Mouse (Mus musculus) midbrain, embryonic 13.5 days (tissue): ENCODE data around the gene Plekhg5. TPM values are rescaled to one million over a fixed set of nuclear protein-coding genes. Genes with fewer than 3 reads are reported as not detected.

Experiments used
- ATAC-seq: fragments of 200-750 bp; cut with Nextera tagmentation; 2 replicates; pipeline ENCODE4 v1.8.0; 2017; ENCODE audit warnings: mild to moderate bottlenecking, moderate TSS enrichment, moderate library complexity
- H3K27ac ChIP-seq: fragments of 300-500 bp; sonication (generic); 2 replicates; pipeline ENCODE4 v1.5.1; 2015; ENCODE audit warnings: inconsistent platforms, mild to moderate bottlenecking, moderate library complexity
- H3K27me3 ChIP-seq: fragments of 300-500 bp; sonication (generic); 2 replicates; pipeline ENCODE4 v1.6.1; 2015; ENCODE audit warnings: mild to moderate bottlenecking, inconsistent platforms
- H3K36me3 ChIP-seq: fragments of 300-500 bp; sonication (generic); 2 replicates; pipeline ENCODE4 v1.6.1; 2015; ENCODE audit warnings: mild to moderate bottlenecking, inconsistent platforms
- H3K4me1 ChIP-seq: fragments of 300-500 bp; sonication (generic); replicated peaks from 2 replicates; pipeline ENCODE4 v1.6.1; 2015; ENCODE audit warnings: inconsistent platforms
- H3K4me2 ChIP-seq: fragments of 300-500 bp; sonication (generic); replicated peaks from 2 replicates; pipeline ENCODE4 v1.6.1; 2015; ENCODE audit warnings: moderate library complexity, mild to moderate bottlenecking, inconsistent platforms
- H3K4me3 ChIP-seq: fragments of 300-500 bp; sonication (generic); replicated peaks from 2 replicates; pipeline ENCODE4 v1.5.1; 2015; ENCODE audit warnings: mild to moderate bottlenecking, inconsistent platforms
- H3K9ac ChIP-seq: fragments of 300-500 bp; sonication (generic); replicated peaks from 2 replicates; pipeline ENCODE4 v1.6.1; 2015; ENCODE audit warnings: mild to moderate bottlenecking, inconsistent platforms
- H3K9me3 ChIP-seq: fragments of 300-500 bp; sonication (generic); 2 replicates; pipeline ENCODE4 v1.6.1; 2016; ENCODE audit warnings: mild to moderate bottlenecking, inconsistent platforms
- whole genome bisulfite sequencing: fragments of 180-500 bp; shearing (Covaris S2); methylation state at CpG from one replicate; pipeline ENCODE4 v1.1.7; 2015; 5-methylcytosine and 5-hydroxymethylcytosine counted together
- polyA plus RNA-seq: library from polyadenylated mRNA; unstranded; fragments of >200 nt; fragmentation: Nextera tagmentation; extraction: Ambion mirVana; gene quantifications from 2 replicates; pipeline ENCODE4 v1.2.1, GENCODE M21; 2015

Plekhg5 gene
- polyA plus RNA-seq, 1 experiment from 2014 or later, result 8.4 TPM

DNA sequence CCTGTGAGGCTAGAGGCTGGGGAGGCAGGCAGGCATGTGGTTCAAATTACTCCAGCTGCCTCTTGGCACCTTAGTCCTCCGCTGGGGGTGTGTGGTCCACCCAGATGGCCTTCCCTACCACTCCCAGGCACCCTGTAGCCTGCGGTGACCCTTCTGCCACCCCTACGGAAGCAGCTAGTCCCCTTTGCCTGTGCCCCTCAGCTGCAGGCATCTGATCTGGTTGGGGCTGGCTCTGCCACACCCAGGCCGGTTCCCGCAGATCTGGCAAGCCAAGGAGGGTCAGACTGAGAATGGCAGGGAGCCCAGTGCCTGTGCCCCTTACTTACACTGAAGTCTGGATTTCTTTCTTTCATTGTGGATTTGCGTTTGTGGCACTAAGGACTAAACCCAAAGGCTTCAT lies 1.4 kb downstream of the Plekhg5 start:
- H3K27me3 ChIP-seq, result no peaks in the 10 kb centered on the region
- H3K4me2 ChIP-seq, result no peak overlapping the region
- H3K27ac ChIP-seq, result no peak overlapping the region
- peaks cover 9% of the 10 kb centered on the region for H3K4me1 ChIP-seq
- no peak for ATAC-seq
- no peaks in the 10 kb centered on the region for H3K9me3 ChIP-seq
- 89% methylated on average over 6 of the region's 6 CpGs for WGBS
- H3K9ac ChIP-seq, result no peak overlapping the region
- no peak overlapping the region for H3K4me3 ChIP-seq
- H3K36me3 ChIP-seq, result no peaks in the 10 kb centered on the region

DNA sequence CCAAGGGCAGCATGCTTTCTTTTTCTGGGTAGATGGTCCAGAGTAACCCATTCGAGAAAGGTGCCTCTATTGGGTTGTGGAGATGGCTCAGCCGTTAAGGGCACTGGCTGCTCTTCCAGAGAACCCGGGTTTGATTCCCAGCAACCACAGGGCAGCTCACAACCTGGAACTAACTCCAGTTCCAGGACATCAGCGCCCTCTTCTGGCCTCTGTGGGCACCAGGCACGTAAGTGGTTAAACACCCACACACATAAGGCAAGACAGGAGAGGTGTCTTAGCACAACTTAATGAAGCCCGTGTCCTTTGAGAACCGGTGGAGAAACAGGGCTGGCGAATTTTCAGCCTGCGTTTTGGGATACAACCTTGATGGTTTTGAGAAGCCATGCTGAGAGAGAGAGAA lies 2.2 kb downstream of the Plekhg5 start:
- H3K4me2 ChIP-seq, result no peak overlapping the region
- ATAC-seq, result no peak
- H3K36me3 ChIP-seq, result no peaks in the 10 kb centered on the region
- H3K27me3 ChIP-seq, result no peaks in the 10 kb centered on the region
- 81% methylated on average over 9 of the region's 9 CpGs for WGBS
- H3K9ac ChIP-seq, result no peak overlapping the region
- no peak overlapping the region for H3K27ac ChIP-seq
- no peak overlapping the region for H3K4me3 ChIP-seq
- peaks cover 9% of the 10 kb centered on the region for H3K4me1 ChIP-seq
- no peaks in the 10 kb centered on the region; the same call in 1 of the 2 replicates for H3K9me3 ChIP-seq

DNA sequence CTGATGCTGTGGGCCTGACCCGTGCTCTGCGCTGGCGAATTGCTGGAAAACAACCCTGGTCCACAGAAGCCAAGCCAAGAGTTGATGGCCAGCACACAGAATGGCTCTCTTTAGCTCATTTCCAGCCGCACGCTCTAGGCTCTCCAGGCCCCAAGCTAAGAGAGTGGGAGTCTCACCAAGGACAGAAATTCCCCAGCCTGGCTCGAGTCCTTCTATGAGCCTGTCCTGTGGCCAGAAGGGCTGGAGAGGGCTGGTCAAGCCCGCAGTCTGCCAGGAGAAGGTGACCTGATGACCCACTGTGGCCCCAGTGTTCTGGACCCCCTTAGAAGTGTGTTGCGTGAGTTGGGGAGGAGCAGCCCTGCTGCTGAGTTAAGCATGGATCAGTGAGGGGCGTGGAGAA lies 4.9 kb downstream of the Plekhg5 start:
- no peaks in the 10 kb centered on the region for H3K27me3 ChIP-seq
- 90% methylated on average over 9 of the region's 9 CpGs for WGBS
- H3K4me3 ChIP-seq, result no peak overlapping the region
- no peak for ATAC-seq
- H3K4me2 ChIP-seq, result no peak overlapping the region
- no peak overlapping the region for H3K9ac ChIP-seq
- H3K36me3 ChIP-seq, result no peaks in the 10 kb centered on the region
- no peak overlapping the region for H3K27ac ChIP-seq
- peaks cover 7% of the 10 kb centered on the region for H3K4me1 ChIP-seq
- no peaks in the 10 kb centered on the region; the same call in 1 of the 2 replicates for H3K9me3 ChIP-seq

- Histone ChIP-seq H3K27me3 (no peaks in the 10 kb centered on the region), H3K4me2 (no peak overlapping the region), H3K27ac (no peak overlapping the region), H3K36me3 (no peaks in the 10 kb centered on the region), H3K4me3 (no peak overlapping the region), H3K9me3 (no peaks in the 10 kb centered on the region; the same call in 1 of the 2 replicates), H3K4me1 (no peaks in the 10 kb centered on the region), H3K9ac (no peak overlapping the region)
- 93% methylated on average over 10 of the region's 10 CpGs for WGBS
- ATAC-seq, result no peak
These were observed 5.8 kb downstream of the Plekhg5 start for GRCm38 (mm10) chr4:152078105-152078530.

- no peak overlapping the region for H3K4me3 ChIP-seq
- no peak overlapping the region for H3K9ac ChIP-seq
- no peaks in the 10 kb centered on the region for H3K27me3 ChIP-seq
- no peak for ATAC-seq
- H3K27ac ChIP-seq, result no peak overlapping the region
- no peaks in the 10 kb centered on the region for H3K36me3 ChIP-seq
- no peak overlapping the region for H3K4me2 ChIP-seq
- H3K9me3 ChIP-seq, result no peaks in the 10 kb centered on the region; the same call in 1 of the 2 replicates
- H3K4me1 ChIP-seq, result no peaks in the 10 kb centered on the region
- 95% methylated on average over 3 of the region's 3 CpGs for WGBS
These were observed 7.0 kb downstream of the Plekhg5 start for GRCm38 (mm10) chr4:152079261-152079660.

GRCm38 (mm10) chr4:152079931-152080330 lies 7.6 kb downstream of the Plekhg5 start:
- Histone ChIP-seq H3K4me3 (no peak overlapping the region), H3K27ac (no peak overlapping the region), H3K4me2 (no peak overlapping the region), H3K27me3 (peaks cover 4% of the 10 kb centered on the region; the same call in 1 of the 2 replicates), H3K36me3 (no peaks in the 10 kb centered on the region), H3K4me1 (no peaks in the 10 kb centered on the region), H3K9ac (no peak overlapping the region), H3K9me3 (no peaks in the 10 kb centered on the region; the same call in 1 of the 2 replicates)
- WGBS, result 72% methylated on average over 7 of the region's 7 CpGs
- ATAC-seq, result no peak

DNA sequence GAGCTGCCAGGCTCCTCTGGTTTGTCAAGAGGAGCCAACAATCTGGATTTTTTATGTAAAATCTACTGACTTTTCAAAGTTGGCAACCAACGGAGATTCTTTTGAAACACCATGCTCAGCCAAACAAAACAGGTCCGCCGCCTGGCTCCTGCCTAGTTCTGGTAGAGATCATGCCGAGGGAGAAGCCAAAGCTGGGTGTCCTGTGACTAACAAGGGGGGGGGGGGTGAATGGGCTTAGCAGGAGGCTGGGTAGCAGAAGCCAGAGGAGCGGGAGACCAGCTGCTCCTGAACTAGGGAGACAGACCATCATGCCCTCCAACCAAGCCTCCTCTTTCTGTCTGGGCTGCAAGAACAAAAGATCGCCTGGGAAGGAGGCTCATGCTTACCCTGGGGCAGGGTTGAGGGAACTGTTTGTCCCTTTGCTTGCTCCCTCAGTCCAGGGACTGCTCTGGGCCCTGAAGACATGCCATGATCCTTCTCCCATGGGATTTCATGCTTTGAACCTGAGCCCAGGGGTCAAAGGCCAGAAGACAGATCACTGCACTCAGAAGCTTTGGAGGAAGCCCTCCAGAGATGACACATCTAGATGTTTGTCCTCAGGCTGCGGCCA lies 11.4 kb downstream of the Plekhg5 start:
- WGBS, result 75% methylated on average over 7 of the region's 7 CpGs
- no peak overlapping the region for H3K27ac ChIP-seq
- no peak overlapping the region for H3K4me2 ChIP-seq
- H3K9ac ChIP-seq, result no peak overlapping the region
- peaks cover 19% of the 10 kb centered on the region for H3K4me1 ChIP-seq
- peaks cover 9% of the 10 kb centered on the region; the same call in 1 of the 2 replicates for H3K27me3 ChIP-seq
- H3K36me3 ChIP-seq, result no peaks in the 10 kb centered on the region
- no peaks in the 10 kb centered on the region; the same call in 1 of the 2 replicates for H3K9me3 ChIP-seq
- H3K4me3 ChIP-seq, result no peak overlapping the region
- ATAC-seq, result no peak

- Histone ChIP-seq H3K9ac (no peak overlapping the region), H3K27ac (no peak overlapping the region), H3K9me3 (no peaks in the 10 kb centered on the region), H3K4me1 (peaks cover 22% of the 10 kb centered on the region), H3K4me2 (no peak overlapping the region), H3K27me3 (peaks cover 9% of the 10 kb centered on the region; the same call in 1 of the 2 replicates), H3K36me3 (no peaks in the 10 kb centered on the region), H3K4me3 (no peak overlapping the region)
- 90% methylated on average over 7 of the region's 7 CpGs for WGBS
- no peak for ATAC-seq
These were observed 12.3 kb downstream of the Plekhg5 start for GRCm38 (mm10) chr4:152084616-152085015.

- WGBS, result under 1% methylated on average over 82 of the region's 92 CpGs
- peak; percentile 80 for ATAC-seq
- H3K27ac ChIP-seq, result no peak overlapping the region
These were observed 14.4 kb downstream of the Plekhg5 start for GRCm38 (mm10) chr4:152086505-152087210.

GRCm38 (mm10) chr4:152087211-152088081 lies 15.1 kb downstream of the Plekhg5 start:
- 3% methylated on average over 12 of the region's 12 CpGs for WGBS
- Histone ChIP-seq H3K36me3 (no peaks in the 10 kb centered on the region), H3K4me1 (peaks cover 22% of the 10 kb centered on the region), H3K4me2 (peak overlapping the region; percentile 81), H3K9ac (peak overlapping the region; percentile 78), H3K27ac (no peak overlapping the region), H3K4me3 (peak overlapping the region; percentile 63), H3K27me3 (peaks cover 9% of the 10 kb centered on the region; the same call in 1 of the 2 replicates), H3K9me3 (no peaks in the 10 kb centered on the region)
- peak; percentile 47; the same call in 1 of the 2 replicates for ATAC-seq

More at GRCm38 (mm10) chr4:152086505-152087210, 14.4 kb downstream of the Plekhg5 start:
- Histone ChIP-seq H3K36me3 (no peaks in the 10 kb centered on the region), H3K9me3 (no peaks in the 10 kb centered on the region), H3K4me1 (peaks cover 22% of the 10 kb centered on the region), H3K4me3 (peak overlapping the region; percentile 63), H3K4me2 (peak overlapping the region; percentile 81), H3K27me3 (peaks cover 9% of the 10 kb centered on the region; the same call in 1 of the 2 replicates), H3K9ac (peak overlapping the region; percentile 78)

DNA sequence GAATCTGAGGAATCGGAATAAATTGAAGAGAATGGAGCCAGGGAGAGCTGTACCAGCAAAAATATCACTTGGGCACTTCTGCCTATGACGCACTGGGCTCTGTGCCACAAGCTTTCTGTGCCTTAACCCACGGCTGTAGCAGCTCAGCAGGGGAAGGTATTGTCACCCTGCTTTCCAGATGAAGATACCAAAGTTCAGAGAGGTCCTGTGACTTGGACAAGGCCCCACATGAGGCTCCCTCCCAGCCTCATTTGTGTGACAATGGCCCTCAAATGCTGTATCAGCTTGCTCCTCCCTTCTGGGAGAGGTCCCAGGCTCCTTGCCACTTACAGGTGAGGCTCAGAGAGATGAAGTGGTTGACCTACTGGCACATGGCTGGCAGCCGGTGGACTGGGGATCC lies 15.8 kb downstream of the Plekhg5 start:
- peaks cover 9% of the 10 kb centered on the region; the same call in 1 of the 2 replicates for H3K27me3 ChIP-seq
- H3K9ac ChIP-seq, result no peak overlapping the region
- peaks cover 29% of the 10 kb centered on the region for H3K4me1 ChIP-seq
- H3K4me3 ChIP-seq, result no peak overlapping the region
- 27% methylated on average over 4 of the region's 4 CpGs for WGBS
- ATAC-seq, result no peak
- no peaks in the 10 kb centered on the region for H3K36me3 ChIP-seq
- peak overlapping the region; percentile 81 for H3K4me2 ChIP-seq
- no peak overlapping the region for H3K27ac ChIP-seq
- no peaks in the 10 kb centered on the region for H3K9me3 ChIP-seq
